Mouse (Mus musculus) cerebellum, postnatal 14 days (tissue): ENCODE data around the gene Wdr95.
A peak's percentile ranks its signal among the peaks of the same experiment; 100 is the strongest.

Experiments
- DNase-seq, 2 experiments: peaks; one replicate each; pipeline ENCODE4 v3.0.0; 2021; ENCODE audit warnings: mixed read lengths in 2 of 2

The Wdr95 gene

DNA sequence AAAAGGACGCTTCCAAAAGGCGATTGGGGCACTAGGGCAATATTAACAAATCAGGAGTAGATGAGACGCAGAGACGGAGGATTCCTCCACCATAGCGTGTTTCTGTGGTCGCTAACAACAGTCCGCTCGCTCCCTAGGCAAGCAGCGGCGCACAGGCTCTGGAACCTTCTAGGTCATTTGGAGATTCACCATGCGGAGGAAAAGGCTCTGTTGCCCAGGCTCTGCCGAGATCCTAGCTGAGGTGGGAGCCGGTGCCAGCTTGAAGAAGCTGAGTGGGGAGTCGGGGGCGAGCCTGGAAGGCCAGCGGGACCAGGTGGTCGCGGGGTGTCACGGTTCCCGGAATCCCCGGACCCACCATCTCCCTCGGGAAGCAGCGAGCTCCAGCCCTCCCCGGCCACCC lies 107.1 kb downstream of the Wdr95 start:
- no peak for DNase-seq

- DNase-seq, result peak; percentile 100
These were observed 107.8 kb downstream of the Wdr95 start, which contains the start of gene Hsph1 for GRCm38 (mm10) chr5:149636075-149636920. Gene Hsph1, minus strand, starts transcription at chr5:149636376.

DNA sequence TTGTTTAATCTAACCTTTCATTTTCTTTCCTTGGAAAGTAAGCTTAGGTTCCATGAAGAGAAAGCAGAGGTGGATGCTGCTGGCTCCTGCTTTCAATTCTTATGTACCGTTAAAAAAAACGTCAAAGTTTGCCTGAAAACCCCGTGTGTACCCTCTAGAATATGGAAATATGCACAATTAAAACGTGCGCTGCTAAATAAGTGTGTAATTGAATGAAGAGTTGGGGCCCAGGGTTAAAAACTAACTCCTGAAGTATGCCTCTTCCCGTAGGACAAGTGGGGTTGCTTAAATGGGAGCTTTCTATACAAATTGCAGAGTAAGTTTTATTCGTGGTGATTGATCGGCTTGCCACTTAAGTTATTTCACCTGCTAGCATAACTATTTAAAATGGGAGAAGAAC lies 108.8 kb downstream of the Wdr95 start:
- DNase-seq, result no peak

DNA sequence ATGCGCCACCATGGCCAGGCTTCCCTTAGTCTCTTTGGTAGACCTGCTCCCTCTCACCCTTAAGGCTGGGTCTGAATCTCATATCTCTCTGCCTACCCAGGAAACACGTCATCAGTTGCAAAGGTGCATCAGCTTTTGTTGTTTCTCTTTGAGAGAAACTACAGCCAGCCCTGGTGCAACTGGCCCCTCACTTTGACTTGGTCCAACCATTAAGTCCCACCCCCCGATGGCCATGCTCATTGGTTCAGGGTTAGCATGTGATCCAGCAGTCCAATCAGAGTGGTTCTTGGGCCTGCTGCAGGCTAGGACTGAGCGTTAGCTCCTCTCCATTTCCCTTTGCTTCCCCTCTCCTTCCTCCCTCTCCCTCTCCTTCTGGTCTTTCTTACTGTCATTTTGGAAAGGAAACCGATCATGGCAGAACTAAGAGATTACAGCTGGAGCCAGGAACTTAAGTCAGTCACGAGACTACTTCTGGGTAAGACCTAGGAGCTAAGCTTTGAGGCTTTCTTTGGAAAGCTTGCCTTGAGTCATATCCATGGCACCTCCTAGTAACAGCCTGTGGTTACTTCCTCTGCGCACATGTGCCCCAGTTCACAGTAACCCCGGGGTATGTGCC lies 112.9 kb downstream of the Wdr95 start:
- no peak for DNase-seq

GRCm38 (mm10) chr5:149642366-149642765 lies 113.9 kb downstream of the Wdr95 start:
- no peak for DNase-seq

GRCm38 (mm10) chr5:149642783-149643509 lies 114.5 kb downstream of the Wdr95 start:
- DNase-seq, result no peak

- peak in 1 of 2 experiments; percentile 24 for DNase-seq
These were observed 119.1 kb downstream of the Wdr95 start for GRCm38 (mm10) chr5:149647367-149648115.

DNA sequence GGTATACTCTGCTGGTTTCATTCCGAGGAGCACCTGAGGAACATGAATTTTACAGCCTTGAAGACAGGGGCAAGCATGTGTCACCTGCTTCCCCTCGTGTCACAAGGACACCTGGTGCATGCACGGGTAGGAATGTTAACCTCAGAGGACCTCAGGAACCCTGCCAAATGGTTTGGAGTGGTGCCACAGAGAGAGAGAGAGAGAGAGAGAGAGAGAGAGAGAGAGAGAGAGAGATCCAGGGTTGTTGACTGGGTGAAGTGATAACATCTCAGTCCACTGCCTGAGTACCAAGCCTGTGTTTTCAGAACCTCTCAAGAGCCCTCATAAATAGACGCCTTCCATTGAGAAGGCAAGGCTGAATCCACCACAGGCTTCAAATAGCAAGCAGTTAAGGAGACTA lies 119.7 kb downstream of the Wdr95 start:
- DNase-seq, result peak in 1 of 2 experiments; percentile 49

- DNase-seq, result no peak
These were observed 120.5 kb downstream of the Wdr95 start for GRCm38 (mm10) chr5:149648895-149649406.

DNA sequence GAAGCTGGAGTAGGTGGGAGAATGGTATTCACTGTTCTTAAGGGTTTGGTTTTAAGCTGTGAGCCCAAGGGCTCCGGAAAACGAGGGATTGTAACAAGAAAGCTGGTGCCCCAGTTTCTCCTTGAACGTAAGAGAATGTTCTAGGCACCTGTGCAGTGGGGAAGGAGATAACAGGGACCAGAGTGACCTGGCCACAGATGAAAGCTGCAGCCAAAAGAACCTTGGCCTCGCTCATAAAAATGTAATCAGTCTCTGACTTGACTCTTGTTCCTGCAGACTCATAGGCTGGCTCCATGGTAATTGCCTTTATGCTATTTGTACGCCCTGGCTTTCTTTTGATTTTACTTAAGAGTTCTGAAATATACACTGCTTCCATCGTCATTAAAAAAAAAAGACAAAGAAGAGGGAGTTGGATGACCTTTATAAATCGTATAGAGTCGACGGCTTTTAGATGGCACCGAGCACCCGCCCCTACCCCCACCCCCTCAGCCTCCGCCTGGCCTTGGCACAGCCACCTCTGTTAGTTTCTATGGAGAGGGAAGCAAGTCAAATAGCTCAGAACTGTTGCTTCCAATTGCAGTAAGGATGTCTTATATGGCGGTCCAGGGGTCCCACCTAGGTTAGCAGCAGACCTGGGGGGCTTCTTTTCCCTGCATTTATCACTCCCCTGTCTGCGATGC lies 121.2 kb downstream of the Wdr95 start:
- no peak for DNase-seq

- no peak for DNase-seq
These were observed 121.7 kb downstream of the Wdr95 start for GRCm38 (mm10) chr5:149650179-149650553.

DNA sequence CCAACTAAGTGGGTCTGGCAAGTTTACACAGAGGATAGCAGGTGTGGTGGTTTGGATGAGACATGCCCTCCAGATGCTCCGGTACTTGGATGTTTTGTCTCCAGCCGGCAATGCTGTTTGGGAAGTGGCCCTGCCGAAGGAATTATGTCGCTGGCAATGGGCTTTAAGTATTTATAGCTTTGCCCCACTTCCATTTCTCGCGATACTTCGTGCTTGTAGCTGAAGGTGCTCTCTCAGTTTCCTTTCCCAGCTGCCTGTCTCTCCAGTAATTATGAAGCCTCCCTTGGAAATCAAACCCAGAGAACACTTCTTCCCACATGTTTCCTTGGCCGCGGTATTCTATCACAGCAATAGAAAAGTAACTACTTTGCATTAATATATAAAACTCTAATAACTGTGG lies 127.2 kb downstream of the Wdr95 start:
- DNase-seq, result no peak

GRCm38 (mm10) chr5:149658022-149658421 lies 129.5 kb downstream of the Wdr95 start:
- no peak for DNase-seq

- DNase-seq, result no peak
These were observed 130.4 kb downstream of the Wdr95 start for GRCm38 (mm10) chr5:149658741-149659413.

- DNase-seq, result no peak
These were observed 130.9 kb downstream of the Wdr95 start for GRCm38 (mm10) chr5:149659414-149659780.

DNA sequence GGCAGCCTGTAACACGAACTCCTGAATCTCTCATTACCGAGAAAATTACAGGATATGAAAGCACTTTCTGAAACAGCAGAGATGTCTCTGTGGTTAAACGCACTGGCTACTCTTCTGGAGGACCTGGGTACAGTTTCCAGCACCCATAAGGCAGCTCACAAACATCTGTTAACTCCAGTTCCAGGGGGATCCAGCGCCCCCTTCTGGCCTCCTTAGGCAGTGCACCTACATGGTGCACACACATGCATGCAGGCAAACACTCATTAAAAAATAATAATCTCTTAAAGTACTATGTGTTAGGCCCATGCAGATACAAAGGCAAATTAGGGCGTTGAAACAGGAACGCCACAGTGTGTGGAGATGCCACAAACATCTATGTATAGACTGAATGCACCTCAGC lies 132.9 kb downstream of the Wdr95 start:
- no peak for DNase-seq
